Mouse (Mus musculus) hindbrain, postnatal 0 days (tissue): ENCODE measurements around the gene Klk13. TPM values are rescaled to one million over a fixed set of nuclear protein-coding genes. Genes with fewer than 3 reads are reported as not detected.
"Not testable (repeated sequence)": the region's sequence is repeated elsewhere in the genome, so short reads cannot be mapped to it uniquely, and the experiment has no call there.

ENCODE experiments used
- ATAC-seq: fragments of 200-750 bp; cut with Nextera tagmentation; 2 replicates; pipeline ENCODE4 v1.8.0; 2017; ENCODE audit warnings: mild to moderate bottlenecking, moderate TSS enrichment, moderate library complexity
- DNase-seq: peaks from one replicate; pipeline ENCODE4 v3.0.0-alpha.2; 2015; ENCODE audit warnings: low spot score
- H3K27ac ChIP-seq: fragments of 300-500 bp; sonication (generic); 2 replicates; pipeline ENCODE4 v1.5.1; 2014; ENCODE audit warnings: mild to moderate bottlenecking
- H3K27me3 ChIP-seq: fragments of 300-500 bp; sonication (generic); 2 replicates; pipeline ENCODE4 v1.6.1; 2014; ENCODE audit warnings: low read length, mixed read lengths; ENCODE audit not compliant: insufficient read depth
- H3K36me3 ChIP-seq: fragments of 300-500 bp; sonication (generic); 2 replicates; pipeline ENCODE4 v1.6.1; 2014; ENCODE audit warnings: low read length, mixed read lengths; ENCODE audit not compliant: insufficient read depth
- H3K4me1 ChIP-seq: fragments of 300-500 bp; sonication (generic); 2 replicates; pipeline ENCODE4 v1.6.1; 2014; ENCODE audit warnings: antibody characterized with exemption, low read length, mixed read lengths; ENCODE audit not compliant: insufficient read depth
- H3K4me2 ChIP-seq: fragments of 300-500 bp; sonication (generic); 2 replicates; pipeline ENCODE4 v1.6.1; 2014; ENCODE audit warnings: low read depth, mild to moderate bottlenecking, low read length, moderate library complexity, mixed read lengths
- H3K4me3 ChIP-seq: fragments of 300-500 bp; sonication (generic); 2 replicates; pipeline ENCODE4 v1.5.1; 2014; ENCODE audit warnings: low read length
- H3K9ac ChIP-seq: fragments of 300-500 bp; sonication (generic); replicated peaks from 2 replicates; pipeline ENCODE4 v1.6.1; 2014; ENCODE audit warnings: mild to moderate bottlenecking, low read length, moderate library complexity, mixed read lengths
- H3K9me3 ChIP-seq: fragments of 300-500 bp; sonication (generic); 2 replicates; pipeline ENCODE4 v1.6.1; 2016; ENCODE audit warnings: low read length, mixed read lengths
- CTCF ChIP-seq: IDR thresholded peaks from 2 replicates; pipeline ENCODE4 v1.5.1; 2016; ENCODE audit warnings: antibody characterized with exemption, control low read depth, low read depth
- WGBS: fragments of 180-500 bp; shearing (Covaris S2); extraction: QIAGEN DNeasy Blood & Tissue Kit; methylation state at CpG from one replicate; pipeline ENCODE4 v1.1.7; 2014; 5-methylcytosine and 5-hydroxymethylcytosine counted together
- polyA plus RNA-seq: library from polyadenylated mRNA; unstranded; fragments of >200 nt; fragmentation: Nextera tagmentation; extraction: Ambion mirVana; gene quantifications from 2 replicates; pipeline ENCODE4 v1.2.1, GENCODE M21; 2015
- total RNA-seq: library from RNA; depleted of rRNA; stranded (reverse); fragments of >200 nt; gene quantifications from 2 replicates; pipeline ENCODE4 v1.2.3, GENCODE M21; 2014; rRNA removed

The Klk13 gene
- total RNA-seq (not detected in 2 replicates), polyA plus RNA-seq (0.10 and 0.32 TPM in 2 replicates)

GRCm38 (mm10) chr7:43712267-43712666 lies at the start of gene Klk13:
Klk13 (plus strand) TSS chr7:43712567.
- Histone ChIP-seq H3K9ac (no peak within 1 kb of the TSS), H3K4me1 (no peaks in the 10 kb centered on the region), H3K36me3 (no peaks in the 10 kb centered on the region), H3K4me2 (no peak within 1 kb of the TSS), H3K4me3 (no peak within 1 kb of the TSS), H3K27me3 (no peaks in the 10 kb centered on the region), H3K9me3 (no peaks in the 10 kb centered on the region), H3K27ac (no peak within 1 kb of the TSS)
- WGBS, result 61% methylated on average over 4 of the region's 4 CpGs
- ATAC-seq (no peak), DNase-seq (no peak)
- no peak for TF ChIP-seq CTCF

GRCm38 (mm10) chr7:43662804-43663203 lies 49.6 kb upstream of the Klk13 start:
- ATAC-seq (no peak), DNase-seq (no peak)
- WGBS, result 91% methylated on average over 1 of the region's 1 CpGs
- Histone ChIP-seq H3K4me3 (no peak overlapping the region), H3K4me2 (no peak overlapping the region), H3K36me3 (no peaks in the 10 kb centered on the region), H3K9ac (no peak overlapping the region), H3K27me3 (no peaks in the 10 kb centered on the region), H3K9me3 (no peaks in the 10 kb centered on the region), H3K27ac (no peak overlapping the region), H3K4me1 (no peaks in the 10 kb centered on the region)
- no peak for TF ChIP-seq CTCF

GRCm38 (mm10) chr7:43667221-43667620 lies 45.1 kb upstream of the Klk13 start:
- H3K4me1 ChIP-seq, H3K4me2 ChIP-seq, H3K9me3 ChIP-seq, H3K4me3 ChIP-seq, H3K27me3 ChIP-seq, H3K36me3 ChIP-seq, H3K27ac ChIP-seq, H3K9ac ChIP-seq, DNase-seq, ATAC-seq: not testable (repeated sequence)
- WGBS, result 92% methylated on average over 4 of the region's 4 CpGs

- no peak for DNase-seq
- Histone ChIP-seq H3K4me3 (no peak overlapping the region), H3K4me2 (no peak overlapping the region), H3K9me3 (no peaks in the 10 kb centered on the region), H3K27me3 (no peaks in the 10 kb centered on the region), H3K9ac (no peak overlapping the region), H3K27ac (no peak overlapping the region), H3K36me3 (no peaks in the 10 kb centered on the region), H3K4me1 (peaks cover 8% of the 10 kb centered on the region)
- ATAC-seq, result no peak
- 28% methylated on average over 3 of the region's 3 CpGs for WGBS
- peak; percentile 44 for TF ChIP-seq CTCF
Observed at GRCm38 (mm10) chr7:43668582-43668981, 43.8 kb upstream of the Klk13 start.

- DNase-seq (no peak), ATAC-seq (peak; percentile 54; the same call in 1 of the 2 replicates)
- peak overlapping the region; percentile 56; the same call in 1 of the 2 replicates for H3K9ac ChIP-seq
- H3K4me2 ChIP-seq, result peak overlapping the region; percentile 80
- H3K9me3 ChIP-seq, result no peaks in the 10 kb centered on the region
- peaks cover 20% of the 10 kb centered on the region for H3K36me3 ChIP-seq
- H3K27ac ChIP-seq, result peak overlapping the region; percentile 58; the same call in 1 of the 2 replicates
- peaks cover 8% of the 10 kb centered on the region for H3K4me1 ChIP-seq
- 66% methylated on average over 11 of the region's 11 CpGs for WGBS
- peak overlapping the region; percentile 55 for H3K4me3 ChIP-seq
- TF ChIP-seq CTCF, result no peak
- H3K27me3 ChIP-seq, result no peaks in the 10 kb centered on the region
Observed at GRCm38 (mm10) chr7:43671064-43671808, 41.1 kb upstream of the Klk13 start.

GRCm38 (mm10) chr7:43671809-43672580 lies 40.4 kb upstream of the Klk13 start, which contains the start of gene Ctu1:
Ctu1 (plus strand) TSS chr7:43672016.
- Histone ChIP-seq H3K9ac (peak within 1 kb of the TSS; percentile 56), H3K27ac (peak within 1 kb of the TSS; percentile 58; the same call in 1 of the 2 replicates), H3K36me3 (peaks cover 28% of the 10 kb centered on the region), H3K27me3 (no peaks in the 10 kb centered on the region), H3K4me3 (peak within 1 kb of the TSS; percentile 55), H3K4me2 (peak within 1 kb of the TSS; percentile 80), H3K9me3 (no peaks in the 10 kb centered on the region), H3K4me1 (peaks cover 8% of the 10 kb centered on the region)
- ATAC-seq, result peak; percentile 97
- under 1% methylated on average over 26 of the region's 26 CpGs for WGBS
- TF ChIP-seq CTCF, result no peak
- peak; percentile 96 for DNase-seq
